Mouse (Mus musculus): ENCODE results near the gene Trim54. TPM values are rescaled to one million over a fixed set of nuclear protein-coding genes. Genes with fewer than 3 reads are reported as not detected.
A peak's percentile ranks its signal among the peaks of the same experiment; 100 is the strongest.

Trim54 gene
- total and polyA plus RNA-seq, 2 experiments from 2014 or later: 0.33 TPM; not detected in 1

DNA sequence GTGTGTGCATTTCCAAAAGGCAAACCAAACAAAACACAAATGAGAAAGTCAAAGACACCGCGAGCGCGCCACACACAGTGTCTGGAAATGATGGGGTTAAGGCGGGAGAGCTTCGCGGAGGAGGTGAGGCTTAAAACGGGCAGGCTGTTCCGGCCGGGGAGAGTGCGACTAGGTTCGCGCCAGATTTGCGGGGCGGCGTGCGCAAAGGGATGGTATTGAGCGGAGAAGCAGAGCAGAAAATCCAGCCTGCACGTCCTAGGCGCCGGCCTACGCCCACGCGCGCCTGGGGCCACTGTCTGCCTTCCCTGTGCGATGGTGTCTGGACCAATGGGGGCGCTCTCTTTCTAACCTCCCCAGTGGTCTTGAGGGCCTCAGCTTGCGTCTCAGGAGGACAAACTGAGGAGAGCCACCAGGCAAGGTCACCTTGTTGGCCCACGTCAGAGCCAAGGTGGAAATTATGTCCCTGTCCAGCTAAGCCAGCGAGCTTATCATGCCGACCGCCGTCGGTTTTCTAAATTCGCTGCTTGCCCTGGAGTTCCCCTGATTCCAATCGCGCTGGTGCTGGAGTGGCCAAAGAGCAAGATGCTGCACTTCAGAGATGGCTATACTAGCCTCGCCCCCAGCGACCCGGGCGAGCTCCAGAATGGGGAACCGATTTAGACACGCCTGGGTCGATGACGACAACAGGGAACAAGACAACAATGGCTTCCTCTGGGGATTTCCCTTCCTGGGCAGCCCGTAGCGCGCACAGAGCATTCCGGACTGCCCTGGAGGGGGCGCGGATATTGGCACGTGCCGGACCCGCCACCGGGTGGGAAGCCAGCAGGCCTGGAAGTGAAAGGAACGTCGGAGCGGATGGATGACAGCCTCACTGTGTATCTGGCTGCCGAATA, 21.5 kb upstream of the Trim54 start:
- DNase-seq (ENCODE audit: low spot score) (peak; percentile 38), ATAC-seq (ENCODE audit: low FRiP score) (no peak)
- no peaks in the 10 kb centered on the region for H3K36me3 ChIP-seq (ENCODE audit: insufficient read depth, low read length)
- peak; percentile 3 for TF ChIP-seq CTCF (IDR thresholded peaks at IDR 0.05)
- H3K9ac ChIP-seq (replicated peaks; ENCODE audit: low read length, poor library complexity, severe bottlenecking): no peak overlapping the region
- peaks cover 60% of the 10 kb centered on the region for H3K27me3 ChIP-seq (ENCODE audit: insufficient read depth, low read length)
- H3K27ac ChIP-seq (ENCODE audit: low read depth, low read length): no peak overlapping the region
- H3K4me1 ChIP-seq (ENCODE audit: insufficient read depth, low read length): peaks cover 4% of the 10 kb centered on the region; the same call in 1 of the 2 replicates
- peak overlapping the region; percentile 25 for H3K4me2 ChIP-seq (ENCODE audit: low read depth, low read length, poor library complexity, severe bottlenecking)
- under 1% methylated on average over 58 of the region's 59 CpGs for WGBS
- H3K4me3 ChIP-seq (ENCODE audit: low read depth, low read length): peak overlapping the region; percentile 12
- H3K9me3 ChIP-seq (ENCODE audit: low read length): no peaks in the 10 kb centered on the region

GRCm38 (mm10) chr5:31095711-31096480, 20.6 kb upstream of the Trim54 start:
- Histone ChIP-seq H3K27me3 (ENCODE audit: insufficient read depth, low read length) (peaks cover 57% of the 10 kb centered on the region), H3K4me2 (ENCODE audit: low read depth, low read length, poor library complexity, severe bottlenecking) (peak overlapping the region; percentile 25), H3K9ac (replicated peaks; ENCODE audit: low read length, poor library complexity, severe bottlenecking) (no peak overlapping the region), H3K4me3 (ENCODE audit: low read depth, low read length) (peak overlapping the region; percentile 12; the same call in 1 of the 2 replicates), H3K36me3 (ENCODE audit: insufficient read depth, low read length) (no peaks in the 10 kb centered on the region), H3K9me3 (ENCODE audit: low read length) (no peaks in the 10 kb centered on the region), H3K4me1 (ENCODE audit: insufficient read depth, low read length) (peaks cover 4% of the 10 kb centered on the region; the same call in 1 of the 2 replicates), H3K27ac (ENCODE audit: low read depth, low read length) (no peak overlapping the region)
- DNase-seq (ENCODE audit: low spot score) (no peak), ATAC-seq (ENCODE audit: low FRiP score) (no peak)
- TF ChIP-seq CTCF (IDR thresholded peaks at IDR 0.05): no peak; the same call in 1 of the 2 replicates
- 20% methylated on average over 11 of the region's 11 CpGs for WGBS

DNA sequence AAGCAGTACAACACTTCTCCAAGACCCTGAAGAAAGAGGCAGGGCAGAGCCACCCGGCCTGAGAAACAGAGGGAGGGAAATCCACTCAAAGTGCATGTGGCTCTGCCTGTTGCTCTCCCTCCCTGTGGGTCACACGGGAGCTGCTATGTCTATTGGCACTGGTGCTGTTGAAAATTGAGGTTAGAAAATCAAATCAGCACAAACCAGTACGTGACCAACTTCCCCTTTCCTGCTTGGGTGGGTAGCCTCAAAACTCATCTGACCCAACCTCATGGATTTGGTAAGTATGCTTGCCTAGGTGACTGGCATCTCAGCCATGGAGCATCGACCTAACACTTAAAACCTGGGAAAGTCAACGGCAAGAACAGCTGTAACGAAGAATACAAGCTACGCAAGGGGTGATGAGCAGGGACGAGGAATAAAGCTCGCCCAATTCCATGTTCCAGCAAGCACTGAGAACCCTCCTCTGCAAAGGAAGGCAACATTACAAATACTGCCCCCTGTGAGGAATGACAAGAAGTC, 10.6 kb upstream of the Trim54 start, which contains the start of gene Dnajc5g:
Gene Dnajc5g (plus strand): TSS at position 472 of the 522 bp plus-strand sequence.
- 87% methylated on average over 9 of the region's 9 CpGs for WGBS

DNA sequence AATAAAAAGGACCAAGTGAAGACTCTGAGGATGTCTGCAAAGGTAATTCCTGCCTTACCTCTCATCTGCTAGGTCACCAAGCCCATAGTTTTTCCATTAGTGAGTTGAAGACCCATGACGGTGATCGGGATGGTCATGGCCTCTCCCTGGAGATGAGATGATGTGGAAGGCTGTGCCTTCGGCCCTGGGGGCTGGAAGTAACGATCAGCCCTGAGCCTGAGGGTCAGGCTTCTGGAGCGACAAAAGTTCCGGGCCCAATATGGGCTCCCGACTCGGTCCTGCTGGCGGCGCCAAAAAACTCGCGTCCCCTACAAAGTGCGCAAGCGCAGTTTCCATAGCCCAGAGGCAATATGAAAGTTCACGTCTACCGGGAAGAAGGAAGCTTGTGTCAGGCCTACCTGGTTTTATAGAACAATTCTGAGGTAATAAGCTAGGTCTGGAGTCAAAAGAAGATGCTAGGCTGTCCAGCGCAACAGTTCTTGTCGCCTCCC, 8.5 kb upstream of the Trim54 start, which contains the start of gene Slc30a3:
Gene Slc30a3 (minus strand): TSS at position 238 of the 491 bp plus-strand sequence.
- H3K4me2 ChIP-seq (ENCODE audit: low read depth, low read length, poor library complexity, severe bottlenecking): no peak within 1 kb of the TSS
- DNase-seq (ENCODE audit: low spot score) (no peak), ATAC-seq (ENCODE audit: low FRiP score) (no peak)
- WGBS: 94% methylated on average over 18 of the region's 18 CpGs
- no peak within 1 kb of the TSS for H3K4me3 ChIP-seq (ENCODE audit: low read depth, low read length)
- no peaks in the 10 kb centered on the region for H3K27me3 ChIP-seq (ENCODE audit: insufficient read depth, low read length)
- TF ChIP-seq CTCF (IDR thresholded peaks at IDR 0.05): no peak
- no peaks in the 10 kb centered on the region for H3K4me1 ChIP-seq (ENCODE audit: insufficient read depth, low read length)
- no peaks in the 10 kb centered on the region for H3K9me3 ChIP-seq (ENCODE audit: low read length)
- H3K36me3 ChIP-seq (ENCODE audit: insufficient read depth, low read length): no peaks in the 10 kb centered on the region
- H3K27ac ChIP-seq (ENCODE audit: low read depth, low read length): no peak within 1 kb of the TSS
- no peak within 1 kb of the TSS for H3K9ac ChIP-seq (replicated peaks; ENCODE audit: low read length, poor library complexity, severe bottlenecking)

More for the DNA sequence above, 10.6 kb upstream of the Trim54 start, which contains the start of gene Dnajc5g:
- no peak for ATAC-seq (ENCODE audit: low FRiP score)
- TF ChIP-seq CTCF (IDR thresholded peaks at IDR 0.05): no peak
- Histone ChIP-seq H3K9ac (replicated peaks; ENCODE audit: low read length, poor library complexity, severe bottlenecking) (no peak within 1 kb of the TSS), H3K36me3 (ENCODE audit: insufficient read depth, low read length) (no peaks in the 10 kb centered on the region), H3K4me3 (ENCODE audit: low read depth, low read length) (no peak within 1 kb of the TSS), H3K27ac (ENCODE audit: low read depth, low read length) (no peak within 1 kb of the TSS), H3K9me3 (ENCODE audit: low read length) (no peaks in the 10 kb centered on the region), H3K4me2 (ENCODE audit: low read depth, low read length, poor library complexity, severe bottlenecking) (no peak within 1 kb of the TSS), H3K27me3 (ENCODE audit: insufficient read depth, low read length) (no peaks in the 10 kb centered on the region), H3K4me1 (ENCODE audit: insufficient read depth, low read length) (no peaks in the 10 kb centered on the region)
- no peak for DNase-seq (ENCODE audit: low spot score)

DNA sequence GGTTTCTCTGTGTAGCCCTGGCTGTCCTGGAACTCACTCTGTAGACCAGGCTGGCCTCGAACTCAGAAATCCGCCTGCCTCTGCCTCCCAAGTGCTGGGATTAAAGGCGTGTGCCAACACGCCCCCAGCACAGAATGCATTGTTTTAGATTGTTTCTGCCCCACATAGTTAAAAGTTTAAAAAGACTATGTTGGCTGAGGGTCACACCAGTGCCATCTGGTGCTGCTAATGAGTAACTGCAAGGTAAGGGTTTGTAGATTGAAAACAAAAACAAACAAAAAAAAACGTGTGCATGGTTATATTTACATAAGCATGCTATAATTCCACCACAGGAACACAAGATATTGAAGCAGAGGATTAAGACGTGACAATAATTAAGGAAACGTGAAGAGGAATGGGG, 5.7 kb upstream of the Trim54 start:
- no peak overlapping the region for H3K4me2 ChIP-seq (ENCODE audit: low read depth, low read length, poor library complexity, severe bottlenecking)
- H3K36me3 ChIP-seq (ENCODE audit: insufficient read depth, low read length): no peaks in the 10 kb centered on the region
- no peaks in the 10 kb centered on the region for H3K27me3 ChIP-seq (ENCODE audit: insufficient read depth, low read length)
- H3K4me3 ChIP-seq (ENCODE audit: low read depth, low read length): no peak overlapping the region
- no peak overlapping the region for H3K9ac ChIP-seq (replicated peaks; ENCODE audit: low read length, poor library complexity, severe bottlenecking)
- H3K27ac ChIP-seq (ENCODE audit: low read depth, low read length): no peak overlapping the region
- TF ChIP-seq CTCF (IDR thresholded peaks at IDR 0.05): peak; percentile 71
- no peak for ATAC-seq (ENCODE audit: low FRiP score)
- no peak for DNase-seq (ENCODE audit: low spot score)
- no peaks in the 10 kb centered on the region for H3K4me1 ChIP-seq (ENCODE audit: insufficient read depth, low read length)
- no peaks in the 10 kb centered on the region for H3K9me3 ChIP-seq (ENCODE audit: low read length)
- 32% methylated on average over 7 of the region's 7 CpGs for WGBS

Measured in midbrain, postnatal 0 days (tissue).